Mouse (Mus musculus) frontal cortex, postnatal 25 days (tissue): ENCODE results near the gene Noa1.

Experiments used
- DNase-seq, 2 experiments: peaks; one replicate each; pipeline ENCODE4 v3.0.0; 2022; ENCODE audit warnings: low spot score in 2 of 2

The Noa1 gene

DNA sequence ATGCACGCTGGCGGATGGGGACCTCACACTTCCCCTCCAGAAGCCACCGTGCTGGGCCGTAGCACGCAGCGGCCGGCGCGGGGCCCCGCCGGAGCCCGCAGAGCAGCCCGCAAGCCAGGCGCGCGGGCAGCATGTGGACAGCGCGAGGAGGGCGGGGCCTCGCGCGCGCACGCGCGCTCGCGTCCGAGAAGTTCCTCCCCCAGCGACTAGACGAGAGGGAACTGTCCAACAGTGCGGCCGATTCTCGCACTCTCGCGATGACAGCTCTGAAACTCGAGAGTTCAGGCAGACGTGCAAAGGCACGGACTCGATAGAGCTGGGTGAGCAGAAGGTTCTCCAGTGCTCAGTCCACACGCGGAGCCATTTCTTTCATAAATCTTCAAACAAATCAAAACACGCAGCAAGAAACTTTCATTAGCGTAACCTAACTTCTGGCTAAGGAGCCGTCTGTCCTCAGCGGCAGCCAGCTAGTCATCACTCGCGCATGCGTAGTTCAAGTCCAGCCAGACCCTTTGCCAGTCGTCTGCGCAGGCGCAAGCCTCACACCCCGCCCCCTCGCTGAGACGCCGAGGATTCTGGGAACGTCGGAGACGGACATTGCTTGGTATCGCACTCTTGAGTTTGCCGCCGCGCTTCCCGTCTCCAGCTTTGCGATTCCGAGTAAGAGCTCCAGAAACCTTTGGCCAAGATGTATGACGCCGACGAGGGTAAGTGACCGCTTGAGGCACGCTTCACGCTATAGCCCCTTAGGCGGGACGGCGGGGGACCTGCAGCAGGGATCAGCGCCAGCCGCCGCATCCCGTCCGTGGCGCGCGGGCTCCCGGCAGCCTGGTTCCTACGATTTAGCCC is at the start of gene Noa1, which contains the start of gene Polr2b:
Noa1 (minus strand) TSS at position 161 of the 849 bp plus-strand sequence.
Polr2b (plus strand) TSS at position 224 of the 849 bp plus-strand sequence.
- DNase-seq: peak; percentile 97 to 99

DNA sequence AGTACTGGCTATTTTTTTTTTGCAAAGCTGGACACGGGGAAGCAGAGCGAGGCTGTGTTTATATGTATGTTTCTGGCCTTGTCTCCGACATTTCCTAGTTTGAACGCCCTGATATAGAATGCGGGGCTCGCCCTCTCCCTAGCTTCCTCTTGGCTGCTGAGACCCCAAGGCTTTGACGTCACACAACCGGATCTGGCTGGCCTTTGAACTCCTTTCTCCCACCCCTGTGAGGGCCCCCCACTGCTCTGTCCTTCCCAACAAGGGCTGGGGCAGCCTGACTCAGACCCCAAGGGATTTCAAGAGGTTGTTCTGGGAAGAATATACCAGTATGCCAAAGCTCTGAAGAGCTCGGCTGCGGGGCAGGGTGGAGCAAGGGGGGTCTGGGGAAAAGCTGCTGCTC is 48.5 kb upstream of the Noa1 start:
- DNase-seq: no peak

DNA sequence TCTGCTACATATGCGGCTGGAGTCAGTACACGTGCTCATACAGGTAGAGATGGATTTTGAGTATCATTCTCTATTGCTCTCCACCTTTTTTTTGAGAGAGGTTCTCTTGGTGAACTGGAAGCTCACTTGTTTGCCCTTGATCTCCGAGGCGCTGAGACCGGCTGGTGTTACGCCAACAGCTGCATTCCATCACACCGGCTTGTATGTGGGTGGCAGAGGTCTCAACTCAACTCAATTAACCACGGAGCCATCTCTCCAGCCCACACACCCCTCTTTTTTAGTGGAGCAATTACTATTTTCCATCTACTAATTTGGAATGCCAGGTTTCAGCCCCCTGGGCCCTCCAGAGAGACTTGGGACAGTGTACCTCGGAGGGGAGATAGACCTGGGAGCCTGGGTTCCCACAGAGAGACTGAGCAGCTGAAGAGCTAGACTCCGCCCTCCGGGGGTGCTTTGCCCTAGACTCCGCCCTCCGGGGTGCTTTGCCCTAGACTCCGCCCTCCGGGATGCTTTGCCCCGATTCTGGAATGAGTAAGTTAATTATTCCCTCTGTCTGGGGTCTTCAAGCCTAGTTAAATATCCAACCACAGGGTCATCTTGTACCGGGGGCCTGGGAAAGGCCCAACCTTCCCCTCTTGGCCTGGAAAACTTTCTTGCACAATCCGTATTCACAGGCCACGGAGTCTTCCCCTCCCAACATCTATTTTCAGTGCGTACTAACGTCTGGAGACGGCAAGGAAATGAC is 47.7 kb upstream of the Noa1 start:
- DNase-seq: no peak

DNA sequence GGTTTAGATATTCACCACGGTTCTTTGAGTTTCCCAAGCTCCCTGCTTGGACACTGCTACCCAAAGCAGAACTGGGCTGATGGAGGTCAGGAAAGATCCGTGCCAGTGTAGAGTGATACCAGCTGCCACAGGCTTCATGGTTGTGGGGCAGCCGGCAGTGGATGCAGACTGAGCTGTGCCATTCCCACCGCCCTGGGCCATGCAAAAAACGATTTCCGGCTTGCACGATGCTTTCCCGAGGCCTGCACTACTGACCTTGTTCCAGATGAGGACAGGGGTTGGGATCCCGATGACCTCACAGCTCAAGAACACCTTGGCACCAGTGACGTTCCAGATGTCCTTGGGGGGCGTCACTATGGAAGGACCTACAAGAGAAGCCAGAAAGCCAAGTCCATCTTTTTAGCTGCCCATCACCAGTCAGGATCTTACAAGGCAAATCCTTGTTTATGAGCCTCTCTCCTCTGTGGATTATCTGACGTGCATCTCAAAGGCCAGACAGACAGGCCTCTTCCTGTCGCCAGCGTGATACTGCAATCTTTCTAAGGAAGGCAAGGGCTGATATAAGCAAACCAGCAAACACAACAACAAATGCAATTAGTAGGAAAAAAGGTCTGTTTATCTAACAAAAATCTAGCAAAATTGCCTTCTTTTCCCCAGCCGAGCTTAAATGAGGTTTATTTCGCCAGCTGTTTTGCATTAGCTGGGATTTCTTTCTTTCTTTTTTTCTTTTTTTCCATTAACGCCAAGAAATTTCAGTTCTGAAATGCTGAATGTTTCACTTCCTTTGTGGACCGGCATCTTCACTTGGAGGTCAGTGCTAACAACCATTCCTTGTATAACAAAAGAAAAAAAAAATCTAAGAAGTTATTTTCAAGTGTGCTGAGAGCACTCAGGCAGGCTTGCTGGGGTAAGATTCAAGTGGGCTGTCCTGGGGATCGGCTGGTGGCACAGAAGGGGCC is 45.7 kb upstream of the Noa1 start:
- no peak for DNase-seq

DNA sequence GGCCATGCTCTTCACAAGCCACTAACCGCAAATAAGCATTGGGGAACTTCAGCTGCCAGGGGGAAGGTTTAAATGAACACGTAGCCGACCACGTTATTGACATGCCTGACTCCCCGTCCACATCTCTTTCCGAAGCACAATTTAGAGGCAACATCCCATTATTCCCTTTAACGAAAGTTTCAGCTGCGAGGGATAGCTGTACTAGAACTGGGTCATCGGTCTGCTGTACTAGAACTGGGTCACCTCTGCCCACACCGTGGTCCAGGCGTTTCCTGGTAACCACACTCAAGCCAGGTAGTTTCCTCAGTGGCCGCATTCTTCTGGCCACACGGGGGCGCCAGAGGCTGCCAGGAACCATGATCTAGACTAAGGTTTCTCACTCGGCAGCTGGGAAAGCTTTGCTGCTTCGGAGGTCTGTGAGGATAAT is 44.5 kb upstream of the Noa1 start:
- peak; percentile 88 to 91 for DNase-seq

DNA sequence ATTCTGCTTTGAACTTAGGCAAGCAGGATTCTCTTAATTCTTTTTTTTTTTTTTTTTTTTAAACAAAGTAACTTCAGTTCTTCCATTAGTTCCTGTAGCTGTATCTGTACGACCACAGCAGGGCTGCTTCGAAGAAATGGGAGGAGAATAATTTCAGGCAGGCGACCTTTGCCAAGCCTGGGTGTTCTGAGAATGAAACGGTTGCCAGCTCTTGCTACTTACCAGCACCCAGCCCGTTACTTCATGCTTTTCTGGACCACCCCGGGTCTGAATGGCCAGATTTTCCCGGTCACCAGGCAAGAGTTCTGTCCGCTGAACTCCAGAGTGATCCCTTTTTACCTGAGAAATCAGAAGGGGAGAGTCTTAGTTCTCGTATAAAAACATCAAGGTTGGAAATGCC is 41.8 kb upstream of the Noa1 start:
- no peak for DNase-seq

DNA sequence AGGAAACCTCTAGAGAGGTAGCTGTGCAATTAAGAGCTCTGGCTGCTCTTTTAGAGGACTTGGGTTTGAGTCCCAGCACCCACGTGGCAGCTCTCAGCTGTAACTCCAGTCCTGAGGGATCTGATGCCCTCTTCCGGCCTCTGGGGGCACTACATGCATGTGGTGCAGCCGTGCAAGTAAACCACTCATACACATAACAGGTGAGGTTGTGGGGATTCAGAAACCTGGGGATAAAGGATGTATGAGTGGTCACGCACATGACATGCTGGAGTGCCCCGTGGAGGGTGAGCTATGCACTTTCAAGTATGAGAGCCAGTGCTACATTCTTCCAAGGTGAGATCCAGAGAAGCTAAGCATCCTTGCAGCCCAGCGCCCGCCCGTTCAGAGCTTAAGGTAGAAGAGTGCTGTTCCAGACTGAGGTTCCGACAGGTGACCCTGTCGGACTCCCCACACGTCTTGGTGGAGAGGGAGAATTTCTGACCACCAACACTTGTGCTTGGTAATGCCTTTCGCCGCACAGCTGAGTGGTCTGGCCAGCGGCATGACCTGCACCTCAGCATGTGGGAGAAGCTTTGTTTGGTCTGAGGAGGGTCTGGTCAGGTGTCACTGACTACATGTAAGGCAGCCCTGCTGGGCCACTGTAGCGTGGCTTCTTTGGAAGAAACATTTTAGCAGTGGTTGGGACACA is 40.2 kb upstream of the Noa1 start:
- DNase-seq: no peak

DNA sequence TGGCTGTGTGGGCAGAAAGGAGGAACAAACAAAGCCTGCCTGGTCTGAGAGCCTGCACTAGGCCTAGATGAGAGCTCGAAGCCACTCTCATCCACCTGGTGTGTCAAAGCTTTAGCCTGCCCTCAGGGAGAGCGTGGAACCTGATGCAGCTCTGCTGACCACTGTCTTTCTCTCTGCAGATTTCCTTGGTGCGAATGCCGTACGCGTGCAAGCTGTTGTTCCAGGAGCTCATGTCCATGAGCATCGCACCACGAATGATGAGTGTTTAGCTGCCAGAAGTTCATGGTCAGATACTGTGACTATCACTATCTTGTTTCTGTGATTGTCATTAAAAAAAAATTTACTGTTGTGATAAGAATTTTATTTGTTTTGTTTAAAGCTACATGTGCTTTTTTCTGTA is 39.0 kb upstream of the Noa1 start:
- DNase-seq: no peak

DNA sequence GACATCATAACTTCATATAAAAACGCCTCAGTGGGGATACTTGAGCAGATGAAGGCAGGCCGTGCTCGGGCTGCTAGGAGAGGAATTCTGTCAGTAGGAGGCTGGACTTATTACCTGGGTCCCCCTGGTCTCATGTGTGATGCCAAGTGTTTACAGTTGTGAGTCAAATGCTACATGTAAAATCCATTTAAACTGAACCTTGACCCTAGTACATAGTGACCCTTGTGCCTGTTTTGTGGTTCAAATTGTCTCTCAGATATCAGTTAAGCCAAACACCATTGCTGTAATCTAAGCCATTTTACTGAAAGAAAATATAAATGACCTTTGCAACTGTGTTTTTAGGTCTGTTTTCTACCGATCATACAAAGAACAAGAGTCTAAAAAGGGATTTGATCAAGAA is 30.1 kb upstream of the Noa1 start:
- DNase-seq: no peak

DNA sequence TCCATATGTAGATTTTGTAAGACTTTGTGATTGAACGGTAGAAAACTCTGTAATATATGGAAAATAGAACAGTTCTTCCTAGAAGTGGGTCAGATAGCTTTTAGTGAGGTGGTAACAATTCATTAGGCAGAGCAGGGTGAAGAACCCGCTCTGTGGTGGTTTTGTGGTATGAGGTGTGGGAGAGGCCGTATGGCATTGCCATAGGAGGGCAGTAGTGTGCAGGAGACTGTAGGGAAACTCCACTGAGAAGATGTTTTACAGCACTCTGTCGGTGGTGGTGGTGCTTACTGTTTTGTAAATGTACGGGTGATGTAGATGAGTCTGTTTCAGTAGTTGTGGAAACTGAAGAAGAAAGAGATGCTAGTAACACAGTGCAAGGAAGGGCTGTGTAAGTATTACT is 20.3 kb upstream of the Noa1 start:
- DNase-seq: no peak

DNA sequence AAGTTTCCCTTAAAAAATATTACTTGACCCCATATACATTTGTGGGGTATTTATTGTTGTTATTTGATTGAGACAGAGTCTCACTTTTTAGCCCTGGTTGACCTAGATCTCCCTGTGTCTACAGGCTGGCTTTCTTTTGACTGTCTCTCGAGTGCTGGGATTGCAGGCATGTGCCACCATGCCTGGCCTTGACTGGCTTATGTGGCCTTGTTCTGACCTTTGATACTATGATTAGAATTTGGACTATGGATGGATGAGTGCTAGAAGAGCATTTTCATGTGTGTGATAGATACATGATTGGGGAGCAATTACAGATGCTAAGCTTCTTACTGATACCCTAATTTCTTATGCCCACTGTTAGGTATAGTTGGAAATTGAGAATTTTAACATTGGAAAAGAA is 15.1 kb upstream of the Noa1 start:
- no peak for DNase-seq

DNA sequence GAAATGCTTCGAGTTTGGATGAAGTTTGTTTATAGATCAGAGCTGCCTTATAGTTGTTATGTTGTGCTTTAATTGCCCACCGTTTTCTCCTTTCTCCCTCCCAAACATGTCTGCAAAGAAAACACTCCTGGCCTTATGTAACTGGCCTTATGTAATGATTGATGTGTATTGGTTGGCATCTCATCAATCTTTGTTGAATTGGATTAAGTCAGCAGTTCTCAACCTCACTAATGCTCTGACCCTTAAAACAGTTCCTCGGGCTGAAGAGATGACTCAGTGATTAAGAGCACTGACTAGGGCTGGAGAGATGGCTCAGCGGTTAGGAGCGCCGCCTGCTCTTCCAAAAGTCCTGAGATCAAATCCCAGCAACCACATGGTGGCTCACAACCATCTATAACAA is 5.1 kb upstream of the Noa1 start:
- no peak for DNase-seq

DNA sequence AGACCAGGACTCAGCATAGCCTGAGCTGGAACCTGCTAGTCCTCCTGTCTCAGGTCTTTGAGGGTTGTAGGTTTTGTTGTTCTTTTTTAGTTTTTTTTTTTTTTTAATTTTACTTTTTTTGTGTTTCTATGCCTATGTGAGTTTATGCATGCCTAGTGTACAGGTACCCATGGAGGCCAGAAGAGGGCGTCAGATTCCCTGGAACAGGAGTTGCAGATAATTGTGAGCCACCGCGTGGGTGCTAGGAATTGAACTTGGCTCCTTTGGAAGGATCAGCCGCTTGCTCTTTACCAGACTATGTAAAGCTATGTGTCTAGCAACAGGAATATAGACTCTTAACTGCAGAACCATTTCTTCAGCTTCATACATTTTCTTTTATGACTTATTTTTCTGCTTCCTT is 4.3 kb upstream of the Noa1 start:
- no peak for DNase-seq

DNA sequence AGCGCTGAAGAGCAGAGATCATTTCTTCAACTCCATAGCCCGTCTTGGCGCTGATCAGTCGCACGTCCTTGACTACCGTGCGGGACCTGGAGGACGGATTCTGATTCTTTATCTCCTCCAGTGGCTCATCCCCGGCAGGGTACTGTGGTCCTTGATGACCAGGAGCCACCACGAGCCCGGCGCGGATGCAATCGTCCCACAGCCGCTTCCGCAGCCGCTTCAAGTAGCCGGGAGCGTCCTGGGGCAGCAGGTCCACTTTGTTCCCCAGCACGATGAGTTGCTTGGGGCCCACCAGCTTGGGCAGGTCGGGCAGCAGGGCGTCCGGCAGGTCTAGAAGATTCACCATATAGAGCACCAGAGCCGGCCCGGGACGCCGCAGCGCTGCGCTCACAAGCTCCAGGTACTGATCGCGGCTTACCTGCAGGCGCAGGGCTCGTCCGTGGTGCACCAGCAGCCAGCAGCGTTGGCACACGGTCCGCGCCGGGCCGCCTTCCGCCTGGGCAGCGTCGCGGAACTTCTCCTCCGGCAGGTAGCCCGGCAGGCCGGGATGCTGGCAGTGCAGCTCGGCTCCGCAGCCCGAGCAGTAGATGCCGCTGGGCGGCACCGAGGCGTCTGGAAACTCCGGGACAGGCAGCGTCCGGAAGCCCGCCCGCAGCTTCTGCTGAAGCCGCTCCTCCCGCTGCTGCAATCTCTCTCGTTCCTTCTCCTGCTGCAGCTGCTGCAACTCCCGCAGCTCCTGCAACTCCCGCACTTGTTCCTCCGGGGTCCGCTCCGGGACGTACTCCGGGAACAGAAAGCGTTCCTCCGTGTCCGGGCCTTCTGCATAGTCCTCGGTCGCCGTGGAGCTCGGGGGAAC is 605 bp downstream of the Noa1 start:
- DNase-seq: peak; percentile 9 to 58

DNA sequence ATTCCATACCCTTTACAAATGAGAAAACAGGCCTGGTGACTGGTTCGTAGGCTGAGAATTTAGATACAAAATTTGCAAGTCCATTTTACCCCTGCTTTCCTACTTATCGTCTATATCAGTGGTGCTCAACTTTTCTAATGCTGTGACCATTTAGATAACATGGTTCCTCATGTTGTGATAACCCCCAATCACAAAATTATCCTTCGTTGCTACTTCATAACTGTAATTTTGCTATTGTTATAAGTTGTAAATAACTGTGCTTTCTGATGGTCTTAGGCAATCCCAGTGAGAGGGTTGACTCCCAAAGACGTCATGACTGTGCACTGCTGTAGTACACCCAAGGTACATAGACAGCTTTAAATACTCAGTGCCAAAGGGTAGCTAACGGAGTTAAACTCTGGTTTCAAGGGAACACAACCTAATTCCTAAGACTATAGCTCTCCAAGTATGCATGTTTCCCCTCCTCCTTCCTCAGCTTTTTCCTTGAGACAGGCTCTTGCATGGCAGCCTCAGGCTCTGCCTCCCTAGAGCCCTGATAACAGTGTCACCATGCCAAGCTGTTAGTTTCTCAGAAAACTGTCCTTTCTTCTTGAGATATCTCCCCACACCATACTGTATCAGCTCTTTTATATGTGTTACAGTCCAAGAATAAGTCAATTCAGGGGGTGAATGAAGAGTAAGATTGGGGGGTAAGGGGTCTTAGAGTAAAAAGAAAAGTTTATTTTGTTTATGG is 1.9 kb downstream of the Noa1 start:
- DNase-seq: no peak

DNA sequence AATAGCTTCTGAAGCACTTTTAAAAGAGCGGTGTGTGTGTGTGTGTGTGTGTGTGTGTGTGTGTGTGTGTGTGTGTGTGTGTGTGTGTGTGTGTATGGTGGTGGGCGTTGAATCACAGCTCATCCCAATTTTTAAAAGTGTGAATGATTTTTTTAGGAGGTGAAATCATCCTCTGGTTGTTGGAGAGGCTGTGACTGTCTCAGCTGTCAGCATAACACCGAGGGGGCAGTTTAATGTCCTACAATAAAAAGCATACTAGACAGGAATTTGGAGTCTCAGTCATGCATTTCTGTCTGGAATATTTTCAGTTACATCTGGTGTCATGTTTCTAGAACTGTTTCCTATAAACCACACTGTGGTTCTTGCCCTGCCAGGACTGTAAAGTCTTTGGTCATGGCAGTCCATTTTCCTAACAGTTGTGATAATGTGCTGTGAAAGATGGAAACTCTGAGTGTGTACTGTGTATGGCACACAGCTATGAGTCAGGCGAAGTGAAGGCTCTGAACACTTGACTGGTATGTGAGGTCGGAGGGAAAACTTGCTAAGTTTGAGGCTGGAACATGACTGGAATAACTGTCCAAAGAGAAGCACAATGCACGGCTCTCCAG is 8.5 kb downstream of the Noa1 start:
- DNase-seq: no peak

DNA sequence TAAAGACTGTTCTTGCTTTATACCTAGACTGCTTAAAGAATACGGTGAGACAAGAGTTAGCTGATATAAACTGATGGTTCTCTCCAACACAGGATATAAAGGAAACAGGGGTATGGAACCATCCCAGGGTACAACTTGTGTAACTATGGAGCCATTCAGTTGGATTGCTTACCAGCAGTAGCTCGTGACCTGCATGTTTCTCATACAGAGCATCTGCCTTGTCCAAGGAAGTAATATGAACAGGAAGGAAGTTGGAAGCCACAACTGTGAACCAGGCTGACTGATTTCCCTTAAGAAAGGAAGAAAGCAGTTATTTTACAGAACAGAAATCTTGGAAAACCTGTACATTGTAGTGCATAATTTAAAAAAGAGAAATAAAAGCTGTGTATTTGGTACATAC is 10.4 kb downstream of the Noa1 start:
- DNase-seq: no peak

DNA sequence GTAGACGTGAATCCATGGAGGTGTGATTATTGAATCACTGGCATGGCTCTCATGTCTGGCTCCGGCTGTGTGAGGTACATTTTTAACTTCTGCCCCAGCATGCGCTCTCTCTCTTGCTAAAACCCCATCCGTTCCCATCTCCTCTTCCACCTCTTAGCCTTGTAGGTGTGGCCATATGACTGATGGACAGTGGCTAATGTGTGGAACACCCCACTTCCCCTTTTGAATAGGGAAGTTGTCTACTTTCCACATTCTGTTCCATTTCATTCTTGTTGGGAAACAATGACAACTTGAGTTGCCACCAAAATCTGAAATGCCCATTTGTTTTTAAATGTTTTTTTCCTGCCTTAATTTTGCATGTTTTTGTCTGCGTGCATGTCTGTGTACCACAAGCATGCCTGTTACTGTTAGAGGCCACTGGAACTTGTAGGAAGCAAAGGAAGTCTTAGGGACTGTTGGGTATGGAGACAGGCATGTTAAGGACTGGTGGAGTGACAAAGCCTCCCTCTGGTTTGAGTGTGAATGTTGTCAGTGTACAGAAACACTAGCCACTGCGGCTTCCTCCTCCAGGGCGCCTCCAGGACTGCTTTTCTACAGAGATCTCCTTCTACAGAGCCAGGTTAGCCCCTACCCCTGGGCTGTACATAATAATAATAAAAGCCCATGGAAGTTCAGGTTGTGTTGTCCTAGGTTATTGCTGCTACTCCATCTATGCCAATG is 16.9 kb downstream of the Noa1 start:
- no peak for DNase-seq

DNA sequence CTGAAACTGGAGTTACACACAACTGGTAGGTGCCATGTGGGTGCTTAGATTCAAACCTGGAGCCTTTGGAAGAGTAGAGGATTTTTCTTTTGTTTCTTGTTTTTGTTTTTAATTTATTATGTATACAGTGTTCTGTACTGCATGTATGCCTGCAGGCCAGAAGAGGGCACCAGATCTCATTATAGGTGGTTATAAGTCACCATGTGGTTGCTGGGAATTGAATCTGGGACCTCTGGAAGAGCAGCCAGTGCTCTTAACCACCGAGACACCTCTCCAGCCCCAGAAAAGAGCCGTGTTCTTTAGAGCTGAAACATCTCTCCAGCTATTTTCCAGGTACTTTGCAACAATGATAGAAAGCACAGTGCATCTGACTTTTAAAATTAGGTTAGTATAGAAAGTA is 19.3 kb downstream of the Noa1 start:
- DNase-seq: no peak
